Mouse (Mus musculus) kidney, adult 11 months (tissue): Measurements from ENCODE around the gene Ccdc70.
"Not testable (repeated sequence)": the region's sequence is repeated elsewhere in the genome, so short reads cannot be mapped to it uniquely, and the experiment has no call there.

Experiments
- DNase-seq: peaks from one replicate; pipeline ENCODE4 v3.0.0; 2022

Ccdc70 gene

DNA sequence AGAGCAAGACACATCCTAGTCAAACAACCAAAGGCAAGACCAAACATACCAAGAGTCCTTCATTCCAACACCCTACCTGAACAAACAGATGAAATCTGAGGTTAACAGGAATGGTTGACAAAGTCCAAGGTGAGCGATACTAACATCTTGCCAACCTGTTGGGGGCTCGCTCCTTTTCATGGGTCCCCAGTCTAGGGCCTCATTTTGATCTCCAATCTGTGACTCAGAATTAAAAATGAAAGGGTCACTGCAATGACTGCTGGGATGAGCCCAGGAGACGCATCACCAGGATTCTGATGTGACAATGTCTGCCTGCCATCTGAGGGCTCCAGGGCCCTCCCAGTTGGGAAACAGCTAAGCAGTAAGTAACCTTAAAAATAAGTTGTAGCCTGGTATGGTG, at the start of gene Ccdc70:
Gene Ccdc70, plus strand, starts transcription at position 301 of the 400 bp plus-strand sequence.
- no peak for DNase-seq

DNA sequence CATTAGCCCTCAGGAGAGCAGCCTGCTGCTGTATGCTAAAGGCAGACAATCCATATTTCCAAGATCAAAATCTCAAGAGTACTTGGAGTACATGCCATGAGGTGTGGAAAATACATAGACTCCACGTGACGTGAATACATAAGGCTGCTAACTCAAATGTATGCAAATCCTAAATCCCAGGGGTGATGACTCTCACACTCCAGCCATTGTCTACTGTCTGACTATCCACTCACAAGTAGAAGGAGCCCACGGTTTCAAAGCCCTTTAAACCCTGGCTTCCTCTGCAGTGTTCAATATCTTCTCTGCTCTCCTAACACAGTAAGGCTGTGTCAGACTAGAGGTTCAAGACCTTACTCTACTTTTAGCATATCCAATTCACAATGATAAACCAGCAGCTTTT, 38.8 kb upstream of the Ccdc70 start:
- DNase-seq = not testable (repeated sequence)

DNA sequence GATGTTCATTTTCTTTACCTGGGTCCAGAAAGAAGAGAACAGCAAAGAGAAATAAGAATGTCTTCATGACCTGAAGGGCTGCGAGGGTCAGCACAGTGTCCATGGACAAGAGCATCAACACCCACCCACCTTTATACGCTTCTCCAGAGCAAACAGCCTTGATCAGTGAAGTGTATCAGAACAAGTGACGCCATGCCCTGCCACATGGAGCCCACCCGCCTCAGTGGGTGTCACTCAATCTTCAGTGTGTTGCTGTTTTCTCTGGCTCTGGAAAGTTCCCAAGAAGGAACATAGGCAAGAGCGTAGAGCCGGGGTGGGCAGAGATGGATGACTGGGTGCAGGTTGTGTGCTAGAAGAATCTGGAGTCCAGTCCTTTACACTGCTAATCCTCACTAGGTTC, 37.0 kb upstream of the Ccdc70 start, which contains the start of gene Defb15:
Gene Defb15, minus strand, starts transcription at position 101 of the 400 bp plus-strand sequence.
- DNase-seq = no peak

DNA sequence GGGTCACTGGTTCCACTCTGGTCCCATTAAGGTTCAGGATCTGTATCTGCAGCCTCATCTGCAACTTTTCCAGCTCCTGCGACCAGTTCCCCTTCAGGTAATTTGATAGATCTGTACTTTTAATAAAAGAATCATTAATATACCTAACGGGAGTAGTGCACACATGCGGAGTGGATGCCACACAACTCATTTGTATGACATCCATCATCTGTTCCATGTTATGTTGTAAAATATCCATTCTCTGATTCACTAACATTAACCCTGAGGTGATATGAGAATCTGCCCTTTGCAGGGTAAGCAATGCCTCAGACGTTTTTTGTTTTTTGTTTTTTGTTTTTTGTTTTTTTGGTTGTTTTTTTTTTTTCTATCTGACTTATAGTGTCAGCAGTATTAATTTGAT, 31.5 kb upstream of the Ccdc70 start, which contains the start of gene Defb35:
Gene Defb35, plus strand, starts transcription at position 301 of the 400 bp plus-strand sequence.
- not testable (repeated sequence) for DNase-seq

DNA sequence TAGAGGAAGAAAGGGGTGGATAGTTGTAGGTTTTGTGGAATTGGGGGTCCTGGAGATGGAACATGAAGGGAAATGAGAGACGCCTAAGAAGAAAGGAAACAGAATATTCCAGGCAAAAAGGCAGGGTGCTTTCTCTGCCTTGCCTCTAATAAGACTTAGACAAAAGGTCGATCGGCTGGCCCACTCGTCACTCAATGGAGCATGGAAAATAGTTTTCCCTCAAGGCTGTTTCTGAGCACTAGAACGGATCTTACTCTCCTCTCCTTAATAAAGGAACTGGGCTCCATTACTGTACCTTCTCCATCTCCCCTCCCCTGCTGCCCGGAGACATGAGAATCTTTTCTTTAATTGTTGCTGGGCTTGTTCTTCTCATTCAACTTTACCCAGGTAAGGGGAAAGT, 23.1 kb upstream of the Ccdc70 start, which contains the start of gene Defb13:
Gene Defb13, plus strand, starts transcription at position 301 of the 400 bp plus-strand sequence.
- DNase-seq = no peak

DNA sequence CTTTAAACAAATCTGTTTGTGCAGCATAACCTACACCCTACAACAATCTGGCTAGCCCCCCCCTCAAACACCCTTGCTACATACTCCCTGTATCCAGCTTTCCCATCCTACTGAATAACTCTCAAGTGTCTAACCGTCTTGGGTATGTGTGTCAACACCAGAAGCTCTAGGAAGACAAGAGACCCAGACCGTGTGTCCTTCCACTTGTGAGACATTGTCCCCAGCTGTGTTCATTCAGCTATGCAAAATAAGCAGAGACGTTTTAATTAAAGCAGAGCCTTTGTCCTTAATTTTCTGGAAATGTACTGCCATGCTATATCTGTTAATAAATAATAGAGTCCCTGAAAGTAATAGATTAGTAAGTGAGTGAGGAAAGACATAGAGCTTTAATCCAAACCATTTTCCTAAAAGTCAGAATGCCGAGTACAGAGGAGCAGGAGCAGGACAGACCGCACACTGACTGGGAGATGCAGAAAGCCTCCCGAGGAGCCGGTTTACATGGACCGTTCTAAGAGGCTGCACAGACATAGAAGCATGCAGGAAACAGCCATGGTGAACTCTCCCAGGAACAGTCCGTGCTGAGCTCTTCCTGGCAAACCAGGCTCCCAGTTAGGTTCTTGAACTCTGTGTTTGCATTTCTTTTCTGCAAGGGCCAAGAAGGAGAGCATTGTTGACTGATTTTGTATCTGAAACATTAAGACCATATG, 22.1 kb upstream of the Ccdc70 start:
- DNase-seq = peak; percentile 7

DNA sequence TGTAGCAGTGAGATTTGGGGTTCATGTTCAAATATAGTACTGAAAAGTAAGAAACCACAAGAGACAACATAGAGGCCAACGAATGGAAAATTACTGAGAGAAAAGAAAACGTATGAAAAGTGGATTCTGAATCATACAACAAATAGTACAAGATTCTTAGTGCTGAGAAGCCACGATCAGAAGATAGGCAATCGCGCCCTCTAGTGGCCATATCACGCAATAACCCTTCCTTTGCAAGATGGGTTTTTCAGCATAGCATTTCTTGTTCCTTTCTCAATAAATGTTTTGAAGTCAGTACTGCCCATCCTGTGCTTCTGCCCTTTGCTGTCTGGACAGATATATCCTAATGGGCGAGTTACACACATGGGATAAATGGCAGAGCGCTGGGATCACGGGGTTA, 14.3 kb upstream of the Ccdc70 start:
- peak; percentile 19 for DNase-seq

DNA sequence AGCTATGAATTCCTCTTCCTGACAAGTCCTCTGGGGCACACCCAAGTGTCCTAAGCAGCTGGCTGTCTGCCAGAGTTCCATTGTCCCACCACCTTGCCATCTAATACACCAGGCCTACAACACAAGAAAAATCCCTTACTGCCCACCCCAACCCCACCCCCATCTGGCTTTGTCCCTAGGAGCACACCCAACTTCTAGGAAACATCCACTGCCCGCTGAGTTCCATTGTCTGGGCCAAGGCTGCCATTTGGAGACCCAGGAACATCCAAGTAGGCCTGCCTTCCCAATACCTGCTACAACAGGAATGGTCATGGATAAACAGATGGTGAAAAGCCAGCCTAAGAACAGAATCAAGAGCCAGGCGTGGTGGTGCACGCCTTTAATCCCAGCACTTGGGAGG, 13.2 kb upstream of the Ccdc70 start:
- no peak for DNase-seq

DNA sequence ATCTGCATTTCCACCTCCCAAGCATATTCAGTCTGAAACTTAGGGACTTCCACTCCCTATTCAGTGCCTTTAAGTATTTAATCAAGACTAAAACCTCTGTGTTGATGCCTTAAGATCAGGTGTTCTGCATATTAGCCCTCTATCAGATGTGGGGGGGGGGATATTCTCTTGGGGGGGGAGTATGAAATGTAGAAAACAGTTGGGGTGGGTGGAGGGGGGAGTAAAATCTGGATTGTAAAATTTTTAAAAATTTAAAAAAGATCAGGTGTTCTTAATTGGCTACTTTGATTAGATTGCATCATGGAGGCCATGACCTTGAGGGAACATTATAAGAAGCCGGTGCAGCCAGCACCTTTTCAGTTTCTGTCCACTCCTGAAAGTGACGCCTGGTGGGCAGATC, 11.2 kb upstream of the Ccdc70 start, which contains the start of gene Fam90a1a:
Gene Fam90a1a, plus strand, starts transcription at position 301 of the 400 bp plus-strand sequence.
- DNase-seq = no peak

DNA sequence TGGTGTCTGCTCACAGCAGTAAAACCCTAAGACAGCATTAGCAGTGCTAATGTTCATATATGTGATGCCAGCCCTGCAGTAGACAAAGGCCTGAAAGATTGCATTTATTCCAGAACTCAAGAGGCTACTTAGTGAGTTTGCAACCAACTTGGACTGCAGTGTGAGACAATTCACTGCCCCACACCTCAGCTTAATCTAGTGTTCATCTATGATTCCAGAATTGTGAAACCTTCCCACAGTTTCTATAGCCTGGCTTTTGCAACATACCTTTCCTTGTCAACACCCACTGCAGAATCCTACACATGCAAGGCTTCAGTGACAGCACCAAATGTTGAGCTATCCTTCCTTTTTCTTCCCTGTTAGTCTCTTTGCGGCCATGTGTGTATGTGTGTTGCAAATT, 2.9 kb upstream of the Ccdc70 start:
- no peak for DNase-seq

DNA sequence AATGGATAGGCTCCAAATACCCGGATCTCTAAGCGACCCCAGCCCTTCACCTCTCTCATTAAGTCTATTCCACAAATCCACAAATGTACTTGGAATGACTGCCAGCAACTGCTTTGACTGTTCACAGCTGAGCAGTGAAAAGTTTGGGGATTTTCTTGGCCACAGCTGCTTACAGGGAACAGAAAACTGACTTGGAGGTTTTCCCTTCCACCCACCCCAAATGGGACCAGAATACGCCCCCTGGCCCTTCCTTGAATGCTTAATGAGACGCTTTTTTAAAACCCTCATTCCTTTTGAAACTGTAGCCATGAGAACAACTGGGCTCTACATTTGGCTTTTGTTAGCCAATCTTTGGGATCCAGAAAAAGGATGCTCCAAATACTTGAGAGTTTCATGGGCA, 8.6 kb downstream of the Ccdc70 start:
- DNase-seq = no peak

DNA sequence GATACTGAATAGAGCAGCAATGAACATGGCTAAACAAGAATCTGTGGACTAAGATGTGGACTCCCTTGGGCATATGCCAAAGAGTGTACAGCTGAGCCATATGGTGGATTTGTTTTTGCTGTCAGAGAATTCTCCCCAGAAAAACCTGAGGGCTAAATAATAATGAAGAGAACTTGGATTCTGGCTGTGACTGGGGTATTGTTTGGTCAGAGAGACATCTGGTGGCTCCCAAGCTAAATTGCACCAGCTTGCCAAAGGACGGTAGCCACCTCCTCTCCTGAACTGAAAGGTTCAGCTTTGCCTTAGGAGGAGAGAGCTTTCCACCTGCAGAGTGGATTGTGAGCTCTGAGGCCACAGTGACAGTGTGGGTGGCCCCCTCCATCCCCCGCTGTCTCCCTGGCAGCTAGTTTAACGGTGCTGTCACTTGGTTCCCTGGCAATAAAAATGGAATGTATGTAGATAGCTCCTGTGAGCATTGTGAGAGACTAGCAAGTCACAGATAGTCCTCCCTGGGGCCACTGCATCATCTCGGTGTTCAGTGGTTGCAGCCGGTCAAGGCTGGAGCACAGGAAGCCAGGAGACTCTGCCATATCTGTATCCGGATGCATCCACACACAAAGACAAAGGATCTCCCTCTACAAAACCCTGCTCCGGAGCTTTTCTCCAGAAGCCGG, 12.2 kb downstream of the Ccdc70 start:
- peak; percentile 5 for DNase-seq

DNA sequence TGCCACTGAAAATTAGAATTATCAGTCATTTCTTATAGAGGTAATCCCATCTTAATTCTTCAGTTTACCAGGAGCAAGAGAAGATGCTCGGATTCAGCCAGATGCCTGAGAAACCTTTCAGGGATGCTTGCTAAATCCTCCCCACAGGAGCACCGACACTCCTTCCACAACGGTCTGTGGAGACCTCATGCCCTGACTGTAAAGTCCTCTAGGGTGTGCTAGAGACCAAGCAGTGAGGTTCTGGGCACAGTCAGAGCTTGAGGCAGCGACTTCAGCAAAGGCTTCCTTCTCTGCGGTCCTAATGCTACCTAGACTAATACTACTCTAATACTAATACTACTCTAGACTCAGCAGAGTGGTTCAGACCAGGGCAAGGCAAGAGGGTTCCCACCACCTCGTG, 22.6 kb downstream of the Ccdc70 start:
- peak; percentile 26 for DNase-seq

DNA sequence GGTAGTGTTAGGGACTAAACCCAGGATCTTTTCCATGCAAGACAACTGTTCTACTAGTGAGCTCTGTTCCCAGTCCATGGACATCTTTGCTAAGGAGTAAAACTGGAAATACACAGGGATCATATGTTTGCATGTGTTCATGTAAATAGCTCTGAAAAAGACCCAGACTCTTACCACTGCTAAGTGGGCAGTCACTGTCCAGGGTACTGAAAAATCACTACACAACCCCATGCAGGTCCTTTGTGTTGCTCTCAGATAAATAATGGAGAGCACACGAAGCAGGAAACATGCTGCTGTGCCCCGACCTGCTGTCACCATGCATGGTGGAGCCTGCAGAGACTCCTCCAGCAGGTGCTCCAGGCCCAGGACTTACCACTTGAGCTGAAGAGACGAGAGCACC, 25.6 kb downstream of the Ccdc70 start:
- no peak for DNase-seq

DNA sequence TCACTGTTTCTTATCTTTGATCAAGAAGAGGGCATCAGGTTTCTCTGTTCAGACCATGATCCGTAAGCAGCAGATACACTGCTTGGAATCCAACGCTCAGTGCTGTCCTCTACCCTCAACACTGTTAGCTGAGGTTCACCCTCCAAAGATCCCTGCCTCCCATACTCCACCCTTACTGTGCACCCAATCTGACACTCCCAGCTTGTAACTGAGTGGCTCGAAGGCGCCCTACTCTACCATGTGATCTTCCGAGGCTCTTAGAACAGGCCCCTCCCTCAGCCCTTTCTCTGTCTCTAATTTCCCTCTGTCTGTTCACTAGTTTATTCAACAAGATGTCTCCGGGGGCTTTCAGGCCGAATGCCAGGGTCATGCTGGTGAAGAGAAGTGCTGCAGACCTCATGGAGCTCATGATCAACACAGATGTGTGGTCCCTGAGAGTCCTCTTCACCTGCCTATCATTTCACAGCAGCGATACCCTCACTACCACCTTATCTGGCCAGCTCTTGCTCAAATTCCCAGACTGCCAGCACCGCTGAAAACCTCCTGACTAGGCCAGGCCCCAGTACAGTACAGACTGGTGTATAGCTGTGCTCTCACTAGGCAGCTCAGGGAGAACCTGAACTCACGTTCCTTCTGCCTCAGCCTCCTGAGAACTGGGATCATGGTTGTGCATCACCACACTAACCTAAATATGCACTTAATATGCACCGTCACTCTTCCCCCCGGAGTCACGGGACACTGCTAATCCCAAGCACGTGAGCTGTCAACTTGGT, 35.4 kb downstream of the Ccdc70 start:
- no peak for DNase-seq

DNA sequence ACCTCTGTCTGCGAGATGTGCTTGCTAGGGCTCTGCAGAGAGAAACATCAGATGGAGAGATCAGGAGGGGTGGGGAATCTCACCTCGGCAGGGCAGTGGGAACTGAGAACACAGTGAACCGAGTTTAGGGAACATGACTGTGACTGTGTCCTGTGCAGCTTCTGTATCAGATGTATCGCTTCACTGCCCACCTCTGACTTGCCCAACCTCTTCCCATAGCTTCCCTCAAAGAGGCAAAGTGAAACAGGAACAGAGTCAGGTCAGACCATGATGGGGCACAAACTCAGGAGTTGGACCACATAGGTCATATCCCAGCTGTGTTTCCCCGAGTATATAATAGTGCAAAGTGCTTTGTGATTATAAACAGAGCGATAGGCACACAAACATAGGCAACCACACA, 36.8 kb downstream of the Ccdc70 start:
- DNase-seq = no peak

DNA sequence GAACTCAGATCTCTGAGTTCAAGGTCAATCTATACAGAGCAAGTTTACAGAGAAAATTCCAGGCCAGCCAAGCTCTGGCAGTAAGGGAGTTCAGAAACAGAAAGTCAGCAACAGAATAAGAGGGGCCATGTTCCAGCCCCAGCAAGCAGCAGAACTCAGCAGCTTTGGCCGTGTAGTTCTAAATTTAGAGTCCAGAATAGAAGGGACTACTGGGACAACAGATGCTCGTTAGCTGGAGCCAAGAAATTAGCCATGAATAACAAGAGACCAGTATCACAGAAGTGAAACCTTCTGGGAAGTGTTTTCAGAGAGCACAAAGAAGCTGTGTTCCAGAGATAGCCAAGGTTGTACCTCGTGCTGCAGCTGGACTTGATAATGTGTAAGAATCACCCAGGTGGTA, 39.8 kb downstream of the Ccdc70 start:
- DNase-seq = no peak

DNA sequence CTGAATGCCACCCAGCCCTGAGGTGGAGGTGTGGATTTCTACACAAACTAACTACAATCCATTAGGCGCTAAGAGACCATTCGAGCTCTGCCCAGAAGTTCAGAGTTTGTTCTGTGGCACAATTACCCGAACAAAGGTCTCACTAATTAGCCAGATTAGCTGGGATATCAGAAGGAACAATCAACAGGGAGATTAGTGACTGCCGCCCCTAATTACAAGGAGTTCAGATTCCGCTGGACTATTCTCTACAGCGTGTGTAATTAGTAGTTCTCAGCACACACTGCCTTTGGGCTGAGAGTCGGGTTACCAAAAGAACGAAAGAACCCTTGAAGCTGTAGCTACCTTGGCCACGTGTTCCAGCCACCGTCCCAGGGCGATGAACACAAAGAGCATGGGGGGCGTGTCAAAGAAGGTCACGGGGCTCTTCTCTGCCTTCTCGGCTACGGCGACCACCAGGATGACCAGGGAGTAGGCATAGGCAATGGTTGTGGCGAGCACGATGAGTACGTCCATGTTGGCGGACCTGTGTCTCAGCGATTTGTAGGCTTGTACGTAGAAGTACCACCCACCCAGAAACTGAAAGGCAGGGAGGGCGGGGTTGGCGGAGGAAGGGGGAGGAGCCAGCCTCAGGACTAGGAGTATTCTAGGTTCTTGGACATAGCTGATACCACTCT, 43.6 kb downstream of the Ccdc70 start:
- DNase-seq = no peak

DNA sequence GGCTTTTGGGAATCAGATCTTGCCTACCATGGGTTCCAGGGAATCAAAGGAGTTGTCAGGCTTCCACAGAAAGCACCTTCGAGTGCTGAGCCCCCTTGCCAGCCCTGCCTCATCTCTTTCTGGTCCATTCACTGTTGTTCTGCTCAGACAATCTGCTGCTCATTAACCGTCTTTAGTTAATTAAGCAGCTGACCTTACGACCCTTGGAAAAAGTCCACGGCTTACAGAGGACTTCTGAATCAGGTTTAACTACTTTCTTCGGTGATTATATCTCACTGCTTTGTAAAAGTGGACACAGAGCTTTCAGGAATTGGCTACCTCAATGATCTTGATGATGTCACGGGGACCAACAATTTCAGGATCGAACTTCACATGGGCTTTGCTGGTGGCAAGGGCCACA, 48.2 kb downstream of the Ccdc70 start:
- peak; percentile 15 for DNase-seq

DNA sequence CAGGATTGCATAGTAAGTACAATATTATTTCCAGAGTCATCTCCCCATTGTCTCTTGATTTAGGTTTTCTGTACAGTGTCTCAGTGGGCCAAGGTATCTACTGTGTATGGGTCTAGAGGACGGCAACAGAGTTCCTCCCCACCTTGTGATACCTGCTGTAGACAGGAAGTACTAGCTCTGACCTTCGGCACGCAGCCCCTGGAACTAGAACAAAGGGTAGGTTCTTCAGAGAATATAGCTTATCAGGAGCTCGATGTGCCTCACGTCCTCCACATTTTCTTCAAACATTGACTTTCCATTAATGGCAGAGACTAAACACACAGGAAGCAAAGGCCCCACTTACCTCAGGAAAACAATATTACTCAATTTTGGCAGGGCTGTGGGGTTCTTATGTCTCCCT, 49.9 kb downstream of the Ccdc70 start:
- DNase-seq = no peak

DNA sequence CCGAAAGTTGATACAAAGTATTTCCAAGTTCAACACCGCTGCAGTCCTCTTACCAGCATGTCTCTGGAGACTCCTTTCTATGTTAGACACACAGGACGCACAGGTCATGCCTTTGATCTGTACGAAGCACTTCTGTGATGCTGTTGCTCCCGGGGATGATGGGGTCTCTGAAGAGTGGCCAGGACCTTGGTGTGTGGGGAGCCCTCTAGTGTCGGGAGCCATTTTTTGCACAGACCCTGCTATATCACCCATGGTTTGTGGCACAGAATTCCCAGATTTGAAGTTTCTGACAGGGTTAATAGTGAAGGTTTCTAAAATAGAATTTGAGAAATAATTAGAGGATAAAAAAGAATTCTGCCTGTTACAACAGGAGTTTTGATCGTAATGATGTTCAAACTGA, 52.7 kb downstream of the Ccdc70 start:
- no peak for DNase-seq
